ENCODE assay signal across 1 mouse cellular context in the genomic region with DNA sequence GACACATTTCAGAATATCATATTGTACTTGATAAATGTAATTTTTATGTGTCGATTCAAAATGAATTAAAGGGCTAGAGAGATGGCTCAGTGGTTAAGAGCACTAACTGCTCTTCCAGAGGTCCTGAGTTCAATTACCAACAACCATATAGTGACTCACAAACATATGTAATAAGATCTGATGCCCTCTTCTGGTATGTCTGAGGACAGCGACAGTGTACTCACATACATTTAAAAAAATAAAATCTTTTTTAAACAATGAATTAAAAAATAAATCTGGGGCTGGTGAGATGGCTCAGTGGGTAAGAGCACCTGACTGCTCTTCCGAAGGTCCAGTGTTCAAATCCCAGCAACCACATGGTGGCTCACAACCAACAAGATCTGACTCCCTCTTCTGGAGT. TPM values are rescaled to one million over a fixed set of nuclear protein-coding genes. Genes with fewer than 3 reads are reported as not detected.
"Had no signal": no experiment of that assay in that cellular context is flagged by ENCODE, and none has a peak within 500 bp of the region (broad histone marks: within the 10 kb centered on the region; RNA-seq: fewer than 3 reads in every experiment).

No protein-coding gene starts in this region.

RNA-seq across cellular contexts. Expression of gene Adm, which starts 33.5 kb away (rescaled TPM):
- polyA plus RNA-seq: inflammation-experienced regulatory T-cells, adult 6 months had no signal
